Mouse (Mus musculus) right cerebral cortex, adult 18-20 months (tissue): ENCODE measurements around the gene Cldn34b4.

Source experiments
- DNase-seq: peaks from one replicate; pipeline ENCODE4 v3.0.0; 2022; ENCODE audit warnings: mixed read lengths

The Cldn34b4 gene

GRCm38 (mm10) chrX:76393050-76393449, at the start of gene Cldn34b4:
TSS of gene Cldn34b4 (plus strand) at chrX:76393350.
- no peak for DNase-seq
